8 mouse cellular contexts compared by ENCODE assay signal in genomic region chr11:116104006-116104646, GRCm38 (mm10). TPM values are rescaled to one million over a fixed set of nuclear protein-coding genes. Genes with fewer than 3 reads are reported as not detected.
DNase-seq lines count a peak whose midpoint lies in the region; ATAC-seq and TF ChIP-seq lines count a peak whose summit lies in the region.

No protein-coding gene starts in this region.

- H3K27me3 ChIP-seq in embryonic facial prominence, embryonic 12.5 days: peaks cover 39% of the 10 kb centered on the region
- peaks cover 39% of the 10 kb centered on the region for H3K27me3 ChIP-seq in midbrain, embryonic 13.5 days

- peak; percentile 80 to 85 for DNase-seq in lung, adult 18-20 months
- no peak for DNase-seq in lung, adult 2 months
- peak; percentile 83 to 86 for DNase-seq in heart, postnatal 10 days
- peak; percentile 84 to 95 for DNase-seq in kidney, postnatal 36 days
- no peak for DNase-seq in thymus, postnatal 14 days

- H3K9ac ChIP-seq in embryonic facial prominence, embryonic 12.5 days: peak overlapping the region; percentile 19; the same call in 1 of the 2 replicates
- no peak overlapping the region for H3K9ac ChIP-seq in midbrain, embryonic 13.5 days (replicated peaks)

- peak overlapping the region; percentile 67 for H3K27ac ChIP-seq in embryonic facial prominence, embryonic 12.5 days
- H3K27ac ChIP-seq in midbrain, embryonic 13.5 days: no peak overlapping the region

- intact Hi-C loops in heart, postnatal 10 days (cut with DNase I): no loop called here

- no peaks in the 10 kb centered on the region for H3K9me3 ChIP-seq in embryonic facial prominence, embryonic 12.5 days
- no peaks in the 10 kb centered on the region for H3K9me3 ChIP-seq in midbrain, embryonic 13.5 days

- H3K36me3 ChIP-seq in embryonic facial prominence, embryonic 12.5 days: no peaks in the 10 kb centered on the region
- H3K36me3 ChIP-seq in midbrain, embryonic 13.5 days: no peaks in the 10 kb centered on the region

- ATAC-seq in embryonic facial prominence, embryonic 12.5 days (ENCODE audit: insufficient number of reproducible peaks, insufficient read depth, low FRiP score, low TSS enrichment): peak; percentile 32; the same call in 1 of the 2 replicates
- ATAC-seq in midbrain, embryonic 13.5 days: 0 out of 2 replicates have a peak, but pooled peaks have one; percentile 19
- ATAC-seq in activated CD4-positive, CD25-positive, alpha-beta regulatory T cell, adult 4 months: no peak

- peaks cover 29% of the 10 kb centered on the region for H3K4me1 ChIP-seq in lung, adult 2 months (ENCODE audit: control insufficient read depth, insufficient read depth, low read length)
- peaks cover 64% of the 10 kb centered on the region for H3K4me1 ChIP-seq in embryonic facial prominence, embryonic 12.5 days
- peaks cover 48% of the 10 kb centered on the region for H3K4me1 ChIP-seq in midbrain, embryonic 13.5 days (replicated peaks)

- WGBS in lung, adult 2 months: 27% methylated on average over 14 of the region's 14 CpGs
- 31% methylated on average over 14 of the region's 14 CpGs for WGBS in embryonic facial prominence, embryonic 12.5 days
- WGBS in midbrain, embryonic 13.5 days: 47% methylated on average over 14 of the region's 14 CpGs

- TF ChIP-seq POLR2A in lung, adult 2 months (IDR thresholded peaks at IDR 0.05; ENCODE audit: borderline replicate concordance, extremely low read depth, low read depth, low read length): no peak

- TF ChIP-seq CTCF in lung, adult 2 months (IDR thresholded peaks at IDR 0.05; ENCODE audit: insufficient read depth, low read length): no peak

- H3K4me2 ChIP-seq in embryonic facial prominence, embryonic 12.5 days (replicated peaks): no peak overlapping the region
- H3K4me2 ChIP-seq in midbrain, embryonic 13.5 days (replicated peaks): no peak overlapping the region

- H3K4me3 ChIP-seq in lung, adult 2 months (replicated peaks; ENCODE audit: extremely low read depth, low read depth, low read length): no peak overlapping the region
- no peak overlapping the region for H3K4me3 ChIP-seq in embryonic facial prominence, embryonic 12.5 days
- H3K4me3 ChIP-seq in midbrain, embryonic 13.5 days (replicated peaks): no peak overlapping the region

RNA-seq across cellular contexts. Expression of gene Wbp2, which starts 17.3 kb away (rescaled TPM):
- 257 and 267 TPM in 2 replicates for polyA plus RNA-seq in lung, adult 2 months (2012; rRNA removed)
- polyA plus RNA-seq in embryonic facial prominence, embryonic 12.5 days (2016; fragmentation: Nextera tagmentation; extraction: Ambion mirVana): 44.9 and 48.3 TPM in 2 replicates
- 10 to 100 TPM; 96.6 to 99.5 TPM for total RNA-seq in heart, postnatal 10 days (2021)
- 128 and 132 TPM in 2 replicates for polyA plus RNA-seq in midbrain, embryonic 13.5 days (2015; fragmentation: Nextera tagmentation; extraction: Ambion mirVana)
- 100 to 1,000 TPM in 1 of 2 experiments, 10 to 100 TPM in 1; 85.4 to 142 TPM for polyA plus RNA-seq in activated CD4-positive, CD25-positive, alpha-beta regulatory T cell, adult 4 months (2017; shearing (Covaris generic))

RNA-seq across cellular contexts. Expression of gene Trim47, which starts 22.9 kb away (rescaled TPM):
- polyA plus RNA-seq in lung, adult 2 months (2012; rRNA removed): 44.6 and 55.5 TPM in 2 replicates
- polyA plus RNA-seq in embryonic facial prominence, embryonic 12.5 days (2016; fragmentation: Nextera tagmentation; extraction: Ambion mirVana): 6.9 and 9.1 TPM in 2 replicates
- 10 to 100 TPM; 43.3 to 49.7 TPM for total RNA-seq in heart, postnatal 10 days (2021)
- 2.0 and 3.4 TPM in 2 replicates for polyA plus RNA-seq in midbrain, embryonic 13.5 days (2015; fragmentation: Nextera tagmentation; extraction: Ambion mirVana)
- not detected for polyA plus RNA-seq in activated CD4-positive, CD25-positive, alpha-beta regulatory T cell, adult 4 months (2017; shearing (Covaris generic))

RNA-seq across cellular contexts. Expression of gene Unc13d, which starts 26.4 kb away (rescaled TPM):
- polyA plus RNA-seq in lung, adult 2 months (2012; rRNA removed): 51.6 and 56.4 TPM in 2 replicates
- 1.3 and 1.8 TPM in 2 replicates for polyA plus RNA-seq in embryonic facial prominence, embryonic 12.5 days (2016; fragmentation: Nextera tagmentation; extraction: Ambion mirVana)
- 1 to 10 TPM in 1 of 2 experiments, under 1 TPM in 1; 0.52 to 1.0 TPM for total RNA-seq in heart, postnatal 10 days (2021)
- 1.2 TPM in 2 replicates for polyA plus RNA-seq in midbrain, embryonic 13.5 days (2015; fragmentation: Nextera tagmentation; extraction: Ambion mirVana)
- polyA plus RNA-seq in activated CD4-positive, CD25-positive, alpha-beta regulatory T cell, adult 4 months (2017; shearing (Covaris generic)): 100 to 1,000 TPM in 1 of 2 experiments, 10 to 100 TPM in 1; 68.6 to 116 TPM

RNA-seq across cellular contexts. Expression of gene Trim65, which starts 26.8 kb away (rescaled TPM):
- polyA plus RNA-seq in lung, adult 2 months (2012; rRNA removed): 17.3 and 21.4 TPM in 2 replicates
- polyA plus RNA-seq in embryonic facial prominence, embryonic 12.5 days (2016; fragmentation: Nextera tagmentation; extraction: Ambion mirVana): 2.3 and 2.6 TPM in 2 replicates
- 1 to 10 TPM; 5.4 to 6.3 TPM for total RNA-seq in heart, postnatal 10 days (2021)
- polyA plus RNA-seq in midbrain, embryonic 13.5 days (2015; fragmentation: Nextera tagmentation; extraction: Ambion mirVana): 1.3 and 1.8 TPM in 2 replicates
- polyA plus RNA-seq in activated CD4-positive, CD25-positive, alpha-beta regulatory T cell, adult 4 months (2017; shearing (Covaris generic)): 10 to 100 TPM; 10.7 to 11.9 TPM

RNA-seq across cellular contexts. Expression of gene Mrpl38, which starts 34.5 kb away (rescaled TPM):
- polyA plus RNA-seq in lung, adult 2 months (2012; rRNA removed): 32.9 and 41.3 TPM in 2 replicates
- polyA plus RNA-seq in embryonic facial prominence, embryonic 12.5 days (2016; fragmentation: Nextera tagmentation; extraction: Ambion mirVana): 83.7 and 89.2 TPM in 2 replicates
- 10 to 100 TPM; 55.9 to 56.8 TPM for total RNA-seq in heart, postnatal 10 days (2021)
- polyA plus RNA-seq in midbrain, embryonic 13.5 days (2015; fragmentation: Nextera tagmentation; extraction: Ambion mirVana): 76.2 and 78.3 TPM in 2 replicates
- 10 to 100 TPM; 17.9 to 25.8 TPM for polyA plus RNA-seq in activated CD4-positive, CD25-positive, alpha-beta regulatory T cell, adult 4 months (2017; shearing (Covaris generic))

Comparison
In these comparisons a context has a peak if more than half of its experiments do, and no peak if none do; other contexts are left out.
1. DNase-seq: peak in lung, adult 18-20 months (2 of 2), heart, postnatal 10 days (2 of 2) and kidney, postnatal 36 days (2 of 2); none in lung, adult 2 months (single experiment) and thymus, postnatal 14 days (single experiment).
2. RNA of gene Unc13d, which starts 26.4 kb away (polyA plus RNA-seq): 68.6 to 116 TPM in activated CD4-positive, CD25-positive, alpha-beta regulatory T cell, adult 4 months and 51.6 to 56.4 TPM in lung, adult 2 months; 1.3 to 1.8 TPM in embryonic facial prominence, embryonic 12.5 days and 1.2 TPM in midbrain, embryonic 13.5 days; every median in the first group is over 10 times any median in the second.